Mouse (Mus musculus) liver, adult (tissue): ENCODE data around the gene Scube1.

Experiments used
- GATA4 ChIP-seq: IDR thresholded peaks from 2 replicates; pipeline ENCODE4 v1.6.1; 2014; ENCODE audit warnings: mild to moderate bottlenecking, low read length; ENCODE audit not compliant: insufficient replicate concordance

Scube1 gene

DNA sequence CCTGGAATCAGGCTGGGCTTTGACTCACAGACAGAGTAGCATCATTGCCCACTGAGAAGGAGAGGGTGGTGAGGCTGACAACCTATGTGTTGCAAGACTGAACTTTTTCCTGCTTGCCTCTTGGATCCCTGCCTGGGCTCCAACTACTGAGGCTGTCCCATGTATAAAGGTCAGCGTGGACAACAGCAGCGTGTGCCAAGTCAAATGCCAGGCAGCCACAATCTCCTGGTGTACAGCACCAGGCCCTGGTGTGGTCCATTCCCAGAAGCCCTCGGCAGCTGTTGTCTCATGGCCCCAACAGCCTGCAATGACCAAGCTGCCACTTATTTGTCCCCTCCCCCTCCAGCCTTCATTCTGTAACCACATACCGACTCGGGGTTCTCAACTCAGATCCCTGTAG, 153.2 kb downstream of the Scube1 start:
- TF ChIP-seq GATA4 = no peak

- no peak for TF ChIP-seq GATA4
Observed at GRCm38 (mm10) chr15:83570641-83571040, 154.2 kb downstream of the Scube1 start.

GRCm38 (mm10) chr15:83569682-83570081, 155.1 kb downstream of the Scube1 start:
- TF ChIP-seq GATA4 = no peak

DNA sequence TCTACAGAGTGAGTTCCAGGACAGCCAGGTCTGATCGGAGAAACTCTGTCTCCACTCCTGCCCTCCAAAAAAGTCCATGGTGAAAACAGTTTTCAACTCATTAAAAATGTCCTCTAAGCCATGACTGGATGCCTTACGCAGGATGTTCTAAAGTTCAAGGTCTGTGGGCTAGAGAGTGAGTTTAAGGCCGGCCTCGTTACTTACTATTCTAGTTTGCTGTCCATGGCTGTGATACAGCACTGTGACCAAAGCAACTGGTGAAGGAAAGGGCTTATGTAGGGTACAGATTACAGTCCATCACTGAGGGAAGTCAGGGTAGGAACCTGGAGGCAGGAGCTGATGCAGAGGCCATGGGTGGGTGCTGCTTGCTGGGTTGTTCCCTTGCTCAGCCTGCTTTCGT, 156.3 kb downstream of the Scube1 start:
- no peak for TF ChIP-seq GATA4

GRCm38 (mm10) chr15:83567728-83568127, 157.1 kb downstream of the Scube1 start:
- TF ChIP-seq GATA4 = no peak

DNA sequence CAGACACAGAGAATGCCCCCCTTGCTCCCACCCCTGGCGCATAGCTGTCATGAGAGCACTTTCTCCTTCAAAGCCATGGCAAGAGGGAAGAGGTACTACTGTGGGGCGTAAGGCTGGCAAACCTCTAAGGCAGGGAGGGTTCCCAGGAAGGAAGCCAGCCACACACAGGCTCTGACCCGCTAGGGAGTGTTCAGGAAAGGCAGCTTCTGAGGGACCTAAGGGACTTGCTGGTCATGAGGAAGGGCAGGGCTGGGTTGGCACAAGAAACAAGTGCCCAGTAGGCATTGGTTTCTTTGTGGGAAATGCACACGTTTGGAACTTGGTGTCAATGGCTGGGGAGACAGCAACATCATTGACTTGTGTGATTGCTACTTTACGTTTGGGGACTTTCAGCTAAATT, 158.8 kb downstream of the Scube1 start:
- TF ChIP-seq GATA4 = no peak

DNA sequence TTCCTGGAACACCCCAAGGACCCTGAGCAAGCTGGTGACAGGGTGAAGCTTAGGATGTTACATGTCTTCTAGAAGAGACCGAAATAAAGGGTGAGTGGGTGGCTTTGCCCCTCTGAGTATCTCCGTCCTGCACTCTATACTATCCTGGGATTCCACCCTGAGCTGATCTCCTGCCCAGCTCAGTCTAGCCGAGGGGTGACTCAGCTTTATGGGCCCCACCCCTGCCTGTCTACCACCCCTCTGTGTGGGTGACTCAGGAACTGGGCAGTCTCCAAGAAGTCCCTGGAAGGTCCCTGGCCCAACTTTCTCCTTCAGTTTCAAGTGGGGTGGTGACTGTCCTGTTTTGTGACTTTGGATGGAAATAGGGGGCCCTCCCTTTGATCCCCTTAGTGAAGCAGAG, 159.4 kb downstream of the Scube1 start:
- TF ChIP-seq GATA4 = no peak

GRCm38 (mm10) chr15:83563857-83564651, 160.8 kb downstream of the Scube1 start:
- no peak for TF ChIP-seq GATA4

- no peak; the same call in 1 of the 2 replicates for TF ChIP-seq GATA4
Observed at GRCm38 (mm10) chr15:83563327-83563856, 161.4 kb downstream of the Scube1 start, which contains the start of the genes Tspo and Mcat. TSS of gene Tspo (plus strand) at chr15:83563592. TSS of gene Mcat (minus strand) at chr15:83563787.

- no peak for TF ChIP-seq GATA4
Observed at GRCm38 (mm10) chr15:83562626-83563270, 162.1 kb downstream of the Scube1 start.

DNA sequence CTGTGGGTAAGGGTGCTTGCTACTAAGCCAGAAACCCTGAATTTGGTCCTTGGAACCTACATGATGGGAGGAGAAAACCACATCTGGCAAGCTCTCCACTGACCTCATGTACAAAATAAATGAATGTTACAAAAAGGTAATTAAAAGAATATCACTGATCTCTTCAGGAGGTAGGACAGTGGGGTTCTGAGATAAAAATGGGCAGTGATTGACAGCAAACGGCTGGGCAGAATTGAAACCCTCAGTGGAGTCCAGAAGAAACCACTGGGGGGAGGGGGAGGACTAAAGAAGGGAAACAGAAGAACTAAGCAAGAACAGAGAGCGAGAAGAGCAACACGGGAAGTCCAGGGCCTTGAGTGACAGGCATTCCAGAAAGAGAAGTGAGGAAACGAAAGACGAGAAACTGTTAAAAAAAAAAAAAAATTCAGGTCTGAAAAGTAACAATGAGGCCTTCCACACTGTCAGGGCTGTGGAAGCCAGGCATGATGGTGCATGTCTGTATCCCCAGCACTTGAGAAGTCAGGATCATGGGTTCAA, 163.8 kb downstream of the Scube1 start:
- TF ChIP-seq GATA4 = no peak

DNA sequence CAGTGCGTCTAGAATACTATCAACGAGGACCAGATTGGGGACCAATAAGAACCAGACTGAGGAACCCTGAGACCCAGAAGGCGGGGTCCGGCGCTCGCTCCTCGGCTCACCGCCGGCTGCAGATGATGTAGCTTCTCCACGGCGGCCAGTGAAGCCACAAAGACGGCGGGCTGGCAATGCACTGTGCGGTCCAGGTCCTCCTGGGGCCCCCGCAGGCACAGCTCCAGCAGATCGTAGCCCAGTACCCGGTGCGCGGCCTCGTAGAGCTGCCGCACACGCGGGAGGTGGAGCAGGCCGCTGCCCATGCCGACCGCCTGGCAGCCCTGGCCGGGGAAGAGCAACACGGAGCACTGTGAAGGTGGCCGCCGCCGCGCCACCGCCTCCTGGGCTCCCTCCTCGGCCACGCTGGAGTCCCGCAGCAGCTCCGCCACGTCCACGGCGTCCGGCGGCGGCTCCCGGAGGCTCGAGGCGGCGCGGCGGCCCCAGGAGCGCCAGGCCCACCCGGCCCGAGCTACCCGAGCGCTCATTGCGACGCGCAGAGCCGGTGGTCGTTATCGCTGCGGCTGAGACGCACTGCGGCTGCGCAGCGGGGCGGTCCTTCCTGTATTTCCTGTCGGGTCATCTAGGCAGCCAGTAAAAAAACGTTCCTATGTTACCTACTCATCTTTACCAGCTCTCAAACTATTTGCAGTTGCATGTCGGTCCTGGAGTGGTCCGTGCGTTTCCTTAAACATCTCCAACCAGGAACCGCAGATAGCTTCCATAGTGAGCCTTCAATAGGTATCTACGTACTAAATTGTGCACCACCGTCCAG, 169.5 kb downstream of the Scube1 start:
- TF ChIP-seq GATA4 = peak; percentile 71; the same call in 1 of the 2 replicates
